Mouse (Mus musculus): ENCODE measurements around the gene Sbf1. TPM values are rescaled to one million over a fixed set of nuclear protein-coding genes. Genes with fewer than 3 reads are reported as not detected.

Sbf1 gene
- polyA plus RNA-seq, 1 experiment from 2014 or later = 101 TPM

DNA sequence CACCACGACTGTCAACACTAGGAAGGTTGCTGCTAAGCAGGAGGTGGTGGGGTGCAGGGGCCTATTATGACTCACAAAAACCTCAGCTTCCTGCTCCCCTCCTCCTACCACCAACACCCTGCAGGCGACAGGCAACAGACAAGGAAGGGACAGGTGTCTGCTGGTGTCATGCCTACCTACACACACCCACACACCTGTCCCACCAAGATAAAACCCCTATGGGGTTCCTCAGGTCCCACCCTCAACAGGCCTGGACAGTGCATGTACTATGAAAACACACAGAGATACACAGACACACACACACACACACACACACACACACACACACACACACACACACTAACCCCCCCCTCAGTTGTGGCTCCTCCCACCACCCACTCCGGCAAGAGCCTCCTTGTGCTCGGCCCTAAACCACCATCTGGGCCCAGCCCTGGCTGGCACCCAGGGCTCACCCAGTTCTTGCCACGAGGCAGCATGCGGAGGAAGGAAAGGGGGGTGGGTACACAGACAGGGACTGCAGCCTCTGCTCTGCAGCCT is 5.1 kb downstream of the Sbf1 start:
- WGBS = 67% methylated on average over 6 of the region's 6 CpGs
- H3K9ac ChIP-seq (ENCODE audit: low read depth, low read length) = no peak overlapping the region
- H3K36me3 ChIP-seq (ENCODE audit: control insufficient read depth, insufficient read depth, low read length) = peaks cover 10% of the 10 kb centered on the region
- no peaks in the 10 kb centered on the region for H3K27me3 ChIP-seq (ENCODE audit: control insufficient read depth, insufficient read depth, low read depth, low read length)
- H3K27ac ChIP-seq (ENCODE audit: low read length) = no peak overlapping the region
- H3K9me3 ChIP-seq (replicated peaks; ENCODE audit: control insufficient read depth, low read length, poor library complexity, severe bottlenecking) = no peaks in the 10 kb centered on the region
- H3K4me3 ChIP-seq (ENCODE audit: low read depth, low read length) = no peak overlapping the region
- peaks cover 32% of the 10 kb centered on the region for H3K4me1 ChIP-seq (ENCODE audit: control insufficient read depth, insufficient read depth, low read length)
- ATAC-seq = no peak
- no peak overlapping the region for H3K4me2 ChIP-seq (ENCODE audit: low read length)

GRCm38 (mm10) chr15:89308406-89309139 is 6.5 kb downstream of the Sbf1 start:
- Histone ChIP-seq H3K9ac (ENCODE audit: low read depth, low read length) (no peak overlapping the region), H3K9me3 (replicated peaks; ENCODE audit: control insufficient read depth, low read length, poor library complexity, severe bottlenecking) (no peaks in the 10 kb centered on the region), H3K27ac (ENCODE audit: low read length) (no peak overlapping the region), H3K4me2 (ENCODE audit: low read length) (no peak overlapping the region), H3K36me3 (ENCODE audit: control insufficient read depth, insufficient read depth, low read length) (peaks cover 18% of the 10 kb centered on the region), H3K27me3 (ENCODE audit: control insufficient read depth, insufficient read depth, low read depth, low read length) (no peaks in the 10 kb centered on the region), H3K4me1 (ENCODE audit: control insufficient read depth, insufficient read depth, low read length) (peaks cover 23% of the 10 kb centered on the region), H3K4me3 (ENCODE audit: low read depth, low read length) (no peak overlapping the region)
- ATAC-seq = no peak
- 92% methylated on average over 7 of the region's 7 CpGs for WGBS

GRCm38 (mm10) chr15:89307461-89307860 is 7.7 kb downstream of the Sbf1 start:
- no peak overlapping the region for H3K27ac ChIP-seq (ENCODE audit: low read length)
- H3K9ac ChIP-seq (ENCODE audit: low read depth, low read length) = no peak overlapping the region
- ATAC-seq = no peak
- H3K4me1 ChIP-seq (ENCODE audit: control insufficient read depth, insufficient read depth, low read length) = peaks cover 12% of the 10 kb centered on the region
- peaks cover 28% of the 10 kb centered on the region for H3K36me3 ChIP-seq (ENCODE audit: control insufficient read depth, insufficient read depth, low read length)
- WGBS = 95% methylated on average over 13 of the region's 13 CpGs
- H3K9me3 ChIP-seq (replicated peaks; ENCODE audit: control insufficient read depth, low read length, poor library complexity, severe bottlenecking) = no peaks in the 10 kb centered on the region
- no peak overlapping the region for H3K4me2 ChIP-seq (ENCODE audit: low read length)
- no peak overlapping the region for H3K4me3 ChIP-seq (ENCODE audit: low read depth, low read length)
- no peaks in the 10 kb centered on the region for H3K27me3 ChIP-seq (ENCODE audit: control insufficient read depth, insufficient read depth, low read depth, low read length)

DNA sequence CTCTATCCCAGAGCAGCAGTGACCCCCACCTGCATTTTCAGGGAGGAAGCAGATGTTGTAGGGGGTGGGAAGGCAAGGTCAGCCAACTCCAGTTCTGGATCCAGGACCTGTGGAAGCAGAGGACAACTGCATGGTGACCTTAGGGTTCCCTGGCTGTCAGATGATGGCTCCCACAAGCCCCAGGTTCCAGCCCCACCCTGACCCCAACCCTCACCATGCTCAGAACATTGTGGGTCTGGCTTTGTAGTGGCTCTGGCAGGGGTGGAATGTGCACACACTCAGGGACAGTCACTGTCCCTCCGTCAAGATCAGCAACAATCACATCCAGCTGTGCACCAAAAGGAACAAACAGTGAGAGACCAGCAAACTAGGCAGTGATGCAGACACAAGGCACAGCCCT is 9.1 kb downstream of the Sbf1 start:
- WGBS = 58% methylated on average over 1 of the region's 1 CpGs

GRCm38 (mm10) chr15:89300600-89300999 is 14.5 kb downstream of the Sbf1 start:
- Histone ChIP-seq H3K9ac (ENCODE audit: low read depth, low read length) (no peak overlapping the region), H3K9me3 (replicated peaks; ENCODE audit: control insufficient read depth, low read length, poor library complexity, severe bottlenecking) (no peaks in the 10 kb centered on the region), H3K36me3 (ENCODE audit: control insufficient read depth, insufficient read depth, low read length) (peaks cover 59% of the 10 kb centered on the region), H3K4me2 (ENCODE audit: low read length) (no peak overlapping the region), H3K27me3 (ENCODE audit: control insufficient read depth, insufficient read depth, low read depth, low read length) (no peaks in the 10 kb centered on the region), H3K4me1 (ENCODE audit: control insufficient read depth, insufficient read depth, low read length) (no peaks in the 10 kb centered on the region), H3K4me3 (ENCODE audit: low read depth, low read length) (no peak overlapping the region), H3K27ac (ENCODE audit: low read length) (no peak overlapping the region)
- WGBS = 97% methylated on average over 8 of the region's 8 CpGs
- no peak for ATAC-seq

More for the DNA sequence above, 9.1 kb downstream of the Sbf1 start:
- Histone ChIP-seq H3K9me3 (replicated peaks; ENCODE audit: control insufficient read depth, low read length, poor library complexity, severe bottlenecking) (no peaks in the 10 kb centered on the region), H3K27me3 (ENCODE audit: control insufficient read depth, insufficient read depth, low read depth, low read length) (no peaks in the 10 kb centered on the region), H3K27ac (ENCODE audit: low read length) (no peak overlapping the region), H3K4me3 (ENCODE audit: low read depth, low read length) (no peak overlapping the region), H3K4me1 (ENCODE audit: control insufficient read depth, insufficient read depth, low read length) (peaks cover 8% of the 10 kb centered on the region; the same call in 1 of the 2 replicates), H3K36me3 (ENCODE audit: control insufficient read depth, insufficient read depth, low read length) (peaks cover 36% of the 10 kb centered on the region), H3K9ac (ENCODE audit: low read depth, low read length) (no peak overlapping the region), H3K4me2 (ENCODE audit: low read length) (no peak overlapping the region)
- ATAC-seq = no peak

- H3K9me3 ChIP-seq (replicated peaks; ENCODE audit: control insufficient read depth, low read length, poor library complexity, severe bottlenecking) = no peaks in the 10 kb centered on the region
- WGBS = 89% methylated on average over 13 of the region's 13 CpGs
- H3K4me2 ChIP-seq (ENCODE audit: low read length) = no peak overlapping the region
- no peak overlapping the region for H3K4me3 ChIP-seq (ENCODE audit: low read depth, low read length)
- no peak overlapping the region for H3K27ac ChIP-seq (ENCODE audit: low read length)
- no peak overlapping the region for H3K9ac ChIP-seq (ENCODE audit: low read depth, low read length)
- ATAC-seq = no peak
- peaks cover 59% of the 10 kb centered on the region for H3K36me3 ChIP-seq (ENCODE audit: control insufficient read depth, insufficient read depth, low read length)
- no peaks in the 10 kb centered on the region for H3K27me3 ChIP-seq (ENCODE audit: control insufficient read depth, insufficient read depth, low read depth, low read length)
- H3K4me1 ChIP-seq (ENCODE audit: control insufficient read depth, insufficient read depth, low read length) = no peaks in the 10 kb centered on the region
These were observed 14.9 kb downstream of the Sbf1 start for GRCm38 (mm10) chr15:89300180-89300579.

DNA sequence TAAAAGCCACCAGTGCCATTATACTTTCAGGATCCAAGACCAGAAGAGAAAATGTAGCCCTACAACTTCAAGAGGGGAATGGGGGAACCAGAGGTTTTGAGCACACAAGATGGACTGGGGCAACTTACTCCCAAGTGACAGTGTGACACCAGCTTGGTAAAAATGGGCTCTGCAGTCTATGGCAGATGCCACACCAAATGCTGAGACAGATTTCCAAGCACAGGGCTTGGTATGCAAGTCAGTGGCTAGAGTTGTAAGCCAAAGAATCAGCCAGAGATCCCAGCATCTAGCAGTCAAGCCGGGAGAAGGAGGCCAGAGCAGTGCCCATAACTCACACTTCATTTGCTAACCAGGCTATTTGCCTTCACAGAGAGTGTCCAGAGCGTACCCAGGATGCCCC is 17.4 kb downstream of the Sbf1 start:
- Histone ChIP-seq H3K9ac (ENCODE audit: low read depth, low read length) (no peak overlapping the region), H3K36me3 (ENCODE audit: control insufficient read depth, insufficient read depth, low read length) (peaks cover 64% of the 10 kb centered on the region), H3K27ac (ENCODE audit: low read length) (no peak overlapping the region), H3K4me3 (ENCODE audit: low read depth, low read length) (no peak overlapping the region), H3K9me3 (replicated peaks; ENCODE audit: control insufficient read depth, low read length, poor library complexity, severe bottlenecking) (no peaks in the 10 kb centered on the region), H3K4me1 (ENCODE audit: control insufficient read depth, insufficient read depth, low read length) (no peaks in the 10 kb centered on the region), H3K27me3 (ENCODE audit: control insufficient read depth, insufficient read depth, low read depth, low read length) (no peaks in the 10 kb centered on the region), H3K4me2 (ENCODE audit: low read length) (no peak overlapping the region)
- ATAC-seq = no peak
- 93% methylated on average over 2 of the region's 2 CpGs for WGBS

- 74% methylated on average over 1 of the region's 1 CpGs for WGBS
- Histone ChIP-seq H3K4me1 (ENCODE audit: control insufficient read depth, insufficient read depth, low read length) (no peaks in the 10 kb centered on the region), H3K9ac (ENCODE audit: low read depth, low read length) (no peak overlapping the region), H3K4me3 (ENCODE audit: low read depth, low read length) (no peak overlapping the region), H3K4me2 (ENCODE audit: low read length) (no peak overlapping the region), H3K27ac (ENCODE audit: low read length) (no peak overlapping the region), H3K27me3 (ENCODE audit: control insufficient read depth, insufficient read depth, low read depth, low read length) (no peaks in the 10 kb centered on the region), H3K36me3 (ENCODE audit: control insufficient read depth, insufficient read depth, low read length) (peaks cover 61% of the 10 kb centered on the region), H3K9me3 (replicated peaks; ENCODE audit: control insufficient read depth, low read length, poor library complexity, severe bottlenecking) (no peaks in the 10 kb centered on the region)
- ATAC-seq = no peak
These were observed 18.6 kb downstream of the Sbf1 start for GRCm38 (mm10) chr15:89296465-89296864.

DNA sequence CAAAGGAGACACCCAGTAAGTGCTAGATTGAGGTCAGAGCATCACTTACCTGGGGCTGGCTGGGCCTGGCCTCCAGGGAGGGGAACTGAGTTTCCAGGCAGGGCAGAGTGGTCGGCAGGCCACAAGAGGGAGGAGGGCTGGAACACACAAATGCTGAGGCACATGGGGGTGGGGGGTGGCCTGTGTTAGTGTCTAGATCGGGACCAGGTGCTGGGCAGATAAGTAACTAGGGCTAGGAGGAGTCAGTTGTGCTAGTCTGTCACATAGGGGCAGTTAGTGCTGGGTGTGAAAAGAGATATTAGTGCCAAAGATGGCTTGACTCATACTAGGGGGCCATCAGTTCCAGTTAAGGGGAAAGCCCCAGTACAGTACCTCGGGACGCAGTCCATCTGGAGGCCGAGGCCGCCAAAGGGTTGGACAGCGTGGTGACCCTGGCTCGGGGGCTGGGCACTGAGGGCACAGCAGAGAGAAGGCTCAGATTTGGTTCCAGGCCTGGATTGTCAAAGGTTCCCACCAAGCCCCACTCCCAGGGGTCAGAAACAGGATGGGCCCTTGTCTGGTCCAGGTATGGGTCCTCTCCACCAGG is 19.4 kb downstream of the Sbf1 start:
- Histone ChIP-seq H3K4me3 (ENCODE audit: low read depth, low read length) (no peak overlapping the region), H3K9me3 (replicated peaks; ENCODE audit: control insufficient read depth, low read length, poor library complexity, severe bottlenecking) (no peaks in the 10 kb centered on the region), H3K4me2 (ENCODE audit: low read length) (no peak overlapping the region), H3K4me1 (ENCODE audit: control insufficient read depth, insufficient read depth, low read length) (no peaks in the 10 kb centered on the region), H3K27ac (ENCODE audit: low read length) (no peak overlapping the region), H3K9ac (ENCODE audit: low read depth, low read length) (no peak overlapping the region), H3K36me3 (ENCODE audit: control insufficient read depth, insufficient read depth, low read length) (peaks cover 61% of the 10 kb centered on the region), H3K27me3 (ENCODE audit: control insufficient read depth, insufficient read depth, low read depth, low read length) (no peaks in the 10 kb centered on the region)
- 95% methylated on average over 8 of the region's 8 CpGs for WGBS
- ATAC-seq = no peak
